Mouse (Mus musculus) spleen, adult 2 months (tissue): ENCODE measurements around the gene Nup54. TPM values are rescaled to one million over a fixed set of nuclear protein-coding genes. Genes with fewer than 3 reads are reported as not detected.

Experiments
- DNase-seq, 2 experiments: peaks; one replicate each; pipeline versions ENCODE4 v3.0.0 to v3.0.0-alpha.2; 2012 to 2021; ENCODE audit warnings: low spot score in 2 of 2, low read depth in 1 of 2
- H3K27ac ChIP-seq: fragments of 200-500 bp; 2 replicates; pipeline ENCODE4 v1.5.1; 2012; ENCODE audit warnings: low read length, inconsistent platforms; ENCODE audit not compliant: insufficient read depth
- H3K27me3 ChIP-seq: fragments of 200-500 bp; 2 replicates; pipeline ENCODE4 v1.6.1; 2012; ENCODE audit warnings: mild to moderate bottlenecking, moderate library complexity, low read length, inconsistent platforms; ENCODE audit not compliant: control insufficient read depth, insufficient read depth
- H3K36me3 ChIP-seq: fragments of 200-500 bp; 2 replicates; pipeline ENCODE4 v1.6.1; 2012; ENCODE audit warnings: mild to moderate bottlenecking, low read length, inconsistent platforms; ENCODE audit not compliant: control insufficient read depth, insufficient read depth
- H3K4me1 ChIP-seq: fragments of 200-500 bp; 2 replicates; pipeline ENCODE4 v1.6.1; 2011; ENCODE audit warnings: inconsistent platforms; ENCODE audit not compliant: control insufficient read depth, insufficient read depth, insufficient read length
- H3K4me3 ChIP-seq: fragments of 200-500 bp; 2 replicates; pipeline ENCODE4 v1.5.1; 2011; ENCODE audit warnings: mild to moderate bottlenecking, inconsistent platforms; ENCODE audit not compliant: insufficient read depth, insufficient read length; ENCODE audit errors: extremely low read depth
- CTCF ChIP-seq: fragments of 200-500 bp; IDR thresholded peaks from 2 replicates; pipeline ENCODE4 v1.5.1; 2011; ENCODE audit warnings: mild to moderate bottlenecking, inconsistent platforms; ENCODE audit not compliant: insufficient read depth, insufficient read length, insufficient replicate concordance; ENCODE audit errors: extremely low read depth
- POLR2A ChIP-seq: fragments of 200-500 bp; IDR thresholded peaks from 2 replicates; pipeline ENCODE4 v1.6.1; 2011; ENCODE audit warnings: low read depth, low read length, inconsistent platforms
- WGBS: fragments of 180-500 bp; shearing (Covaris S2); methylation state at CpG from one replicate; pipeline ENCODE4 v1.1.7; 2018; 5-methylcytosine and 5-hydroxymethylcytosine counted together
- polyA plus RNA-seq: library from polyadenylated mRNA; depleted of rRNA; stranded (reverse); fragments of >200 nt; gene quantifications from 2 replicates; pipeline ENCODE4 v1.2.3, GENCODE M21; 2012

Gene Nup54
- polyA plus RNA-seq, 1 experiment, result 12.4 TPM

GRCm38 (mm10) chr5:92403562-92404399, 31.2 kb downstream of the Nup54 start:
- TF ChIP-seq CTCF, result no peak
- no peak for TF ChIP-seq POLR2A
- Histone ChIP-seq H3K27me3 (no peaks in the 10 kb centered on the region), H3K4me3 (no peak overlapping the region), H3K36me3 (no peaks in the 10 kb centered on the region), H3K4me1 (no peaks in the 10 kb centered on the region), H3K27ac (no peak overlapping the region)
- 90% methylated on average over 10 of the region's 10 CpGs for WGBS
- no peak for DNase-seq

- Histone ChIP-seq H3K27ac (no peak overlapping the region), H3K4me3 (no peak overlapping the region), H3K36me3 (no peaks in the 10 kb centered on the region), H3K27me3 (no peaks in the 10 kb centered on the region), H3K4me1 (no peaks in the 10 kb centered on the region)
- TF ChIP-seq POLR2A, result no peak
- TF ChIP-seq CTCF, result no peak
- DNase-seq, result no peak
- 76% methylated on average over 9 of the region's 9 CpGs for WGBS
Measured at GRCm38 (mm10) chr5:92402816-92403215, 32.2 kb downstream of the Nup54 start.

GRCm38 (mm10) chr5:92398153-92398552, 36.9 kb downstream of the Nup54 start:
- no peak for TF ChIP-seq POLR2A
- TF ChIP-seq CTCF, result peak; percentile 77; the same call in 1 of the 2 replicates
- Histone ChIP-seq H3K27me3 (no peaks in the 10 kb centered on the region), H3K4me3 (no peak overlapping the region), H3K36me3 (no peaks in the 10 kb centered on the region), H3K4me1 (no peaks in the 10 kb centered on the region), H3K27ac (no peak overlapping the region)
- WGBS, result 19% methylated on average over 5 of the region's 5 CpGs
- peak; percentile 50 to 76 for DNase-seq

GRCm38 (mm10) chr5:92396476-92396875, 38.5 kb downstream of the Nup54 start:
- Histone ChIP-seq H3K36me3 (no peaks in the 10 kb centered on the region), H3K27me3 (no peaks in the 10 kb centered on the region), H3K4me3 (no peak overlapping the region), H3K4me1 (no peaks in the 10 kb centered on the region), H3K27ac (no peak overlapping the region)
- WGBS, result 82% methylated on average over 6 of the region's 6 CpGs
- DNase-seq, result no peak
- TF ChIP-seq POLR2A (no peak), CTCF (no peak)

- Histone ChIP-seq H3K4me1 (no peaks in the 10 kb centered on the region), H3K27me3 (no peaks in the 10 kb centered on the region), H3K27ac (no peak overlapping the region), H3K36me3 (no peaks in the 10 kb centered on the region), H3K4me3 (no peak overlapping the region)
- no peak for DNase-seq
- TF ChIP-seq CTCF, result no peak
- TF ChIP-seq POLR2A, result no peak
- WGBS, result 81% methylated on average over 3 of the region's 3 CpGs
Measured at GRCm38 (mm10) chr5:92395764-92396163, 39.3 kb downstream of the Nup54 start.

GRCm38 (mm10) chr5:92393863-92394262, 41.2 kb downstream of the Nup54 start:
- Histone ChIP-seq H3K27me3 (no peaks in the 10 kb centered on the region), H3K27ac (no peak overlapping the region), H3K4me1 (no peaks in the 10 kb centered on the region), H3K36me3 (no peaks in the 10 kb centered on the region), H3K4me3 (no peak overlapping the region)
- DNase-seq, result no peak
- WGBS, result 20% methylated on average over 10 of the region's 10 CpGs
- TF ChIP-seq CTCF (no peak), POLR2A (no peak)

- 53% methylated on average over 18 of the region's 18 CpGs for WGBS
- H3K4me1 ChIP-seq, result no peaks in the 10 kb centered on the region
- TF ChIP-seq POLR2A, result no peak
- TF ChIP-seq CTCF, result no peak
- no peaks in the 10 kb centered on the region for H3K27me3 ChIP-seq
- H3K27ac ChIP-seq, result no peak overlapping the region
- no peaks in the 10 kb centered on the region for H3K36me3 ChIP-seq
- no peak for DNase-seq
- H3K4me3 ChIP-seq, result peak overlapping the region; percentile 44
Measured at GRCm38 (mm10) chr5:92392542-92392941, 42.5 kb downstream of the Nup54 start.
